Mouse (Mus musculus): ENCODE data around the gene Mup4.
"Not testable (repeated sequence)": the region's sequence is repeated elsewhere in the genome, so short reads cannot be mapped to it uniquely, and the experiment has no call there.

Mup4 gene

DNA sequence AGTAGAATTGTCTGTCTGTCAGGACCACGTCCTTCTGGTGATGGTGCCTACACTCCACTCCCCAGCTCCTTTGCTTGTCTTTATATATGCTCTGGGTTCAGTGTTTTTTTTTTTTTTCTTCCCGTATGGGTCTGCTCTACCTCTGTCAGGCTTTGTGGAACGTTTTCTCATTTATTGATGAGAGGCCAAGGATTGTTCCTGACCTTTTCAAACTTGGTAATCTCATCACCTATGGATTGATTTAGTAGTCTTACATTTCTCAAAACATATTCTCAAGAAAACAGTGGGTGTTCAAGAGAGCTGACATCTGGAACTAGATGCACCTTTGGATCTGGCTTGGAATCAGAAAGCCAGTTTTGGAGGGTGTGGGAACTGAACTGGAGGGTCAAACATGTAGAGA is at the start of gene Mup4:
Gene Mup4 (minus strand): TSS at position 101 of the 400 bp plus-strand sequence.
- DNase-seq: no peak

DNA sequence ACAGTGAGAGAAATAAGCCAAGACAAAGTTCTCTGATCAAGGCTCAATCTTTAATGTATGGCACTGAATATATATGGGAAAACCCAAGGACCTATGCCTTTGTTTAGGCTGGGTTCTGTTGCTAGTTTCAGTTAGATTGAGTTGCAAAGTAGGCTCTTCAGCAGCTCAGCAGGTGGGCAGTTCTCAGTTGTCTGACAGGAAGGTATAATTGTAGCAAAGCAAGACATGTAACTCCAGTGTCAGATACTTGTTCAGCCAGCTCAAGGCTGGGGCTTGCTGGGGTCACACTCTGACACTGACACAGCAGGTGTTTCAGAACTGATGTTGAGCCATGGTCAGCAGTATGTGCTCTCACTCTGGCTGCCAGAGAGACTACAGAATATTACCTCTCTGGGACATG is 37.4 kb upstream of the Mup4 start:
- DNase-seq: not testable (repeated sequence)

- DNase-seq: no peak
Observed at GRCm38 (mm10) chr4:59963405-59964344, 3.2 kb upstream of the Mup4 start, which contains the start of gene Mup6. Gene Mup6 (plus strand): TSS chr4:59964294.

GRCm38 (mm10) chr4:59937543-59937942 is 23.0 kb downstream of the Mup4 start:
- no peak for DNase-seq

GRCm38 (mm10) chr4:59932505-59933281 is 27.8 kb downstream of the Mup4 start:
- DNase-seq: peak; percentile 20 to 22

DNA sequence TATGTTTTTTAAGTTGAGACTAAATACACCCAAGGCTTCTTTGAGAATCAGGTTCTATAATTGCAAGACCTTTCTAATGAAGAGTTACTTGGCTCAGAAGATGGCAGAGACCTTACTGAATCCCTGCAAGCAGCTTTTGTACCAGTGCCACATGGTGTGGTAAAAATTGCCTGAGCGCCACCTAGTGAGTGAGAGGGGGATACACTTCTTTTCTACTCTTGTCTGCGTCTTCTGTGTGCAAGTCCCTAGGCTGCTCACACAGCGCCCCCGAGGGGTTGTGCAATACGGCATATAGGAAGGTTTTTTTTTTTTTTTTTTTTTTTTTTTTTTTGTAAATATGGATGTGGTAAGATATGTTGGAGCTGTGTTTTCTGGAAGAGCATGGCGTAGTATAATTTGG is 32.2 kb downstream of the Mup4 start:
- peak; percentile 75 to 88 for DNase-seq

- no peak for DNase-seq
Observed at GRCm38 (mm10) chr4:59927666-59928065, 32.8 kb downstream of the Mup4 start.

GRCm38 (mm10) chr4:59925082-59925481 is 35.4 kb downstream of the Mup4 start:
- no peak for DNase-seq

GRCm38 (mm10) chr4:59917966-59918365 is 42.5 kb downstream of the Mup4 start:
- DNase-seq: no peak

DNA sequence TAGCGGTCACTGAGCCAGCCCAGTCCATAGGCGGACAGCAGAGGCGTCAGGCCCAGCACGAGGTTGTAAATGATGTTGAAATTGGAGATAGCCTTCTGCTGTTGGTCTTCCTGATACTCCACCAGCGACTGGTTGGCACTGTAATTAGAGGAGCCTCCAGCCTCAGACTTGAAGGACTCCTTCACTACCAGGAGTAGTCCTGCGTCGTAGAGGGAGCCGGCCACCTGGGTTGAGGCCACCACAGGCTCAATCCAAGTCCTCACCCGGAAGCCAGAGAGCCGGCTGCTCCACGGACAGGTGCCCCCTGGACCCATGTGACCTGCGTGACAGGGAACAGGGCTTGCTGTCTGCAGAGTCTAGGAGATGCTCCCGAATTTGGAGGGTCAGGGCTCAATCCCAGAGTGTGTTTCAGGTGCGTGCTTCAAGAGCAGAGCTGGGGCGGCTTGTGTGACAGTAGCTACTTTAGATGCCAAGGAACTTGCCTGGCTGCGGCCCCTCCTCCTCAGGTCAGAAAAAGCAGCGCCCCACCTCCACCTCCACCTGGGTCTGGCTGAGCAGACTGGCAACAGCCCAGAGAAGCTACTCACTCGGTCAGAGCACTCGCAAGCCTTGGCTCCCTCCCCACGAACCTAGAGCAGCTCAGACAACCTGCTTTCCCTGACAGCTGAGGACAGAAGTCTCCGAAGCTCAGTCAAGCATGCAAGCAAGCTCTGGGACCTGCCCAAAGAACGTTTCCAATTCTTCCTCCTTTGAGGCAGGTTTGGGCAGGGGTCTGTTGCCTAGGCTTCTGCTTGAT is 45.7 kb downstream of the Mup4 start, which contains the start of gene Slc46a2:
Gene Slc46a2 (minus strand): TSS at position 449 of the 796 bp plus-strand sequence.
- DNase-seq: peak; percentile 85 to 86

GRCm38 (mm10) chr4:59908785-59909184 is 51.7 kb downstream of the Mup4 start:
- peak; percentile 43 to 49 for DNase-seq

GRCm38 (mm10) chr4:59907657-59908230 is 52.8 kb downstream of the Mup4 start:
- DNase-seq: peak; percentile 22 to 37

GRCm38 (mm10) chr4:59907092-59907491 is 53.4 kb downstream of the Mup4 start:
- peak; percentile 33 to 60 for DNase-seq

All from kidney, postnatal 36 days (tissue).